Mouse (Mus musculus) frontal cortex, postnatal 10 days (tissue): Measurements from ENCODE around the gene Olfr270.

Experiments used
- DNase-seq, 2 experiments: peaks; one replicate each; pipeline ENCODE4 v3.0.0; 2022; ENCODE audit warnings: low spot score in 2 of 2, mixed read lengths in 1 of 2

The Olfr270 gene

DNA sequence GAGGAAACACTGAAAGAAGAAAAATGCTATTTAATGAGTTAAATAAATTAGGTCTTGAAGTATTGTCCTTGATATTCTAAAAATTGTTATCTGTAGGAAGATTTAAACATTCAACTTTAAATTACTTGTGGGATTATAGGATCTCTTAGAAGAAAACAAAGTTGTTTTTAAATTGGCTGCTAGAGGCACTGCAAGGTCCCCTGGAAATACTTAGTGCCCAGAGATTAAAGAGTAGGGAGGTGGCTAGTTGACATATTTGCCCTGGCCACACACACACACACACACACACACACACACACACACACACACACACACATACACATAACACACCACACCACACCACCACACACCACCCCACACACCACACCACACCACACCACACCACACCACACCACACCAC is at the start of gene Olfr270:
TSS of gene Olfr270 (plus strand) at position 301 of the 400 bp plus-strand sequence.
- no peak for DNase-seq

DNA sequence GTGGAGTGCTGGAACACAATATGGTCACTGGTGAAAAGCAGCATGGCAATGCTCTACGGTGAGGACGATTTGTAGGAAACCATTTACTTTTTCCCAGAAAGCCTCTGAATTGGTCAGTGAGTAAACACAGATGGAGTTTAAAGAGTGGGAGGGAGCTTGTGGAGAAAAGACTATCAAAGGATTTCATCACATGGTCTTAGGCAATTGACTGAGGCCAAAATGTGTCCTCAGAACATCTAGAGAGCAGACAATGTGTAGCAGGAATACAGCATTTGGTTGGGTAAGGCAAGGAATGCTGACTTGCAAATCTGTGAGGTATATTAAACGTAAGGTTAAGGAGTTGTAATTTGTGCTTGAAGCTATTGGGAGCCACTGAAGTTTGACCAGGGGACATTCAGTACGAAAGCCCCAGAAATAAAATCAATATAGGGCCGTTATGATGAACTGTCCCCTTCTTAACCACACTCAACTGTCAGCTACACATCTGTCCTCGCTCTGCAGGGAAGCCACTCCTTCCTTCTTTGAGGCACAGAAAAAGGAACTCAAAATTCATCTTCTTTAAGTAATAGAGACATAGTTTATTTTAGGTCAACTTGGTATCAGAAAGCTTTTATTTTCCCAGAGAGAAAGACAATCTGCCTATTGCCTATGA is 47.6 kb upstream of the Olfr270 start:
- no peak for DNase-seq

DNA sequence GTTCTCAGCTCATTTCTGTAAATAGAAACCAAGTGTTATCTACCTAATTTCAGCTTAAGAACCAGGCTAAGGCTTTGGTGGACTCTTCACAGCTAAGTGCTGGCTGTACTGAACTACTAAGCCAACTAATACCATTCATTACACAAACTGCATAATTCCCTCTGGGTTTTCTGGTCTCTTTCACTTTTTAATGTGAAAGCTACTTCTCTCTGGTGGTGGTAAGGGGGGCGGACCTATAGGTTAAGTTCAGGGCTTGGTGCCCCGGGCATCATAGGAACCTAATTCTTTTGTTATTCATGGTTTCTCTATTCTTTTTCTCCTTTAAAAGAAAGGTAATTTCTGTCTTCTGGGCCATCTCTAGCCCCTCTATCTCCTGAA is 47.0 kb upstream of the Olfr270 start:
- no peak for DNase-seq

DNA sequence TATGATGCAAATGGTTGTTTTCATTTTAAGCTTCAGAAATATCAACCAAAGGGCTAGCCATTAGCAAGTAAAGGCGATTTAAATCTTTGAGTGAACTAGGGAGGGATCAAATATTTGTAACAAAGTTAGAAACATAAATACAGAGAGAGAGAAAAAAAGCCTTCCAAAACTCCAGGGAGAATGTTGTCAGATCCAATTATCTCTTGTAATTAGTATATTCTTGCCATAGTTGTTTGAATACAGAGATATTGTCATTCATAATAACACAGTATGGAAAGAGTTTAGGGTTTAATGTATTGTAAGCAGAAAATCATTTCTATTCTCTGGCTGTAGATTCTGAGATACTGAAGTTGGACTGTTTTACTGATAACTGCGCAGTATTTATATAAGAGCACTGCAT is 45.3 kb upstream of the Olfr270 start, which contains the start of gene Olfr272:
TSS of gene Olfr272 (minus strand) at position 101 of the 400 bp plus-strand sequence.
- DNase-seq, result no peak

DNA sequence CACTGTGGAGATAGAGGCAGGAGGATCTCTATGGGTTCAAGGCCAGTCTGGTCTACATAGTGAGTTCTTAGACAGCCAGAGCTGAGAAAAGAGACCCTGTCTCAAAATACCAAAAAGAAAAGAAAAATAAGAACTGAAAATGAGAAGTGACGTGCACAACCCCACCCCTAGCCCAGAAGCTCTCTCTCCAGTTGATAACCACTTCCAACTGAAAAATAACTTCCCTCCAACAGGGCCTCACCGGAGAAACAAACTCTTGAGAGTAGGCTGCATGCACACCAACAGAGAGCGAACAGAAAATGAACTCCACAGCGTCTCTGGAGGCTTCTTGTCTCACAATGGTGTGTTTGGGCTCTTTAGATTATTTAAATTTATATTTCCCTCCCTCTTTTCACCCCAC is 33.9 kb upstream of the Olfr270 start:
- no peak for DNase-seq

DNA sequence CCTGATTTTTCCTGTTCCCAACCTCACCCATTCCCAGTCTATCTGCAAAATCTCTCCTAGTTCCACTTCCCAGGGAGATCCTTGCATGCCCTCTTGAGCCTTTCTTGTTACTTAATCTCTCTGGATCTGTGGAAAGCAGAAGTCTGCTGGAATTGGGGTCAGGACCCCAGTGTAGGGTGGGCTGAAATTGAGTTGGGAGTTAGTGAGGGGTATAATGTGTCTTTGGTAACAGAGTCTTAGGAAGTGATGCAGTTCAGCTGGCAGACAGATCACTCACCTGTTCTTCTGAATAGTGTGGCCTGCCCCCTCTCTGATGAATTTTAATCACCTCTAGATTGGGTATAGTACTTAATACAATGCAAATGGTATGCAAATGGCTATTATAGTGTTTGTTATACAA is 17.7 kb upstream of the Olfr270 start:
- DNase-seq, result no peak

DNA sequence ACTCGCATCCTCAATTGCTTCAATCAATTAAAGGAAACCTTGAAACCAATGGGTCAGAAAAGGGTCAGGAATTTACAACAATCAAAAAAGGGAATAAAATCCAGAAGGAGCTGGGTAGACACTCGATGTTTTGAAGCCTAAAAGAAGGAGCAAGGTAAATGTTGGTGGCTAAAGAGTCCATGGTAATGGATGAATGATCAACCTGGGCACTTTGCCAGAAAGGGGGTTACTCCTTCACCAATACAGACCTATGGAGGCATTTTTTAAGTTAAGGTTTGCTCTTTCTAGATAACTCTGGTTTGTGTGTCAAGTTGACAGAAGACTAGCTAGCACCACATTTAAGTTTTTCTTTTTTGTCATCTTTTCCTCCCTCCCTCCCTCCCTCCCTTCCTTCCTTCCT is 15.3 kb upstream of the Olfr270 start:
- no peak for DNase-seq

DNA sequence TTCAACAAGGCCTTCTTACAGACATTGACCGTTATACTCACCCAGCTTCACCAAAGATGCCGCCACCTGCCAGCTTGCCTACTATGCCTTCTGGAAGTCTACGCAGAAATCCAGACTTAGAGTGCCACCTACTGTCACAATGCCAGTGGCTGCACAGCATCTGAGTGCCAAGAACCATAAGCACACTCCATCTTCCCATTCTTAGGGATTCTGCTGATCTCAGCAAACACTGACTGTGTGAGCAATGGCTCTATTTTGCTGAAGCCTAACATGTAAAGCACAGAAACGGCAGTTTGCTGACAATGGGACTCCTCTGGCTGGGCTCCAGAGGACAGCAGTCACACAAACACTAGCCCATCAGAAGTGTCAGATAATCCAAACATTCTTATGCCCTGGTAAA is 5.7 kb upstream of the Olfr270 start:
- peak; percentile 22 for DNase-seq

DNA sequence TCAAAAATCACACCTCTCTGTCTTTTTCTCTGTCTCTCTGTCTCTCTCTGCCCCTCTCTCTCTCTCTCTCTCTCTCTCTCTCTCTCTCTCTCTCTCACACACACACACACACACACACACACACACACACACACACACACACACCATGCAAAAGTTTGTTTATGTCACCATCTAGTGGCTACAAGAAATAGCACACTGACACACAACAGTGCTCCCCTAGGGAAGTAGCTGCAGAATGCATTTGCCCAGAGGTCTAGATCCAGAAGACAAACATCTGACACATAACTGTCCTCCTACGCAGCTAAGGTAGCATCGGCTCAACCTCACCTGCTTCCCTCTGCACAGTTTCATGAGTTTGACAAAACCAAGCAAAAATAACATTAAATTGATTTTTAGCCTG is 20.9 kb downstream of the Olfr270 start:
- DNase-seq, result peak in 1 of 2 experiments; percentile 14

DNA sequence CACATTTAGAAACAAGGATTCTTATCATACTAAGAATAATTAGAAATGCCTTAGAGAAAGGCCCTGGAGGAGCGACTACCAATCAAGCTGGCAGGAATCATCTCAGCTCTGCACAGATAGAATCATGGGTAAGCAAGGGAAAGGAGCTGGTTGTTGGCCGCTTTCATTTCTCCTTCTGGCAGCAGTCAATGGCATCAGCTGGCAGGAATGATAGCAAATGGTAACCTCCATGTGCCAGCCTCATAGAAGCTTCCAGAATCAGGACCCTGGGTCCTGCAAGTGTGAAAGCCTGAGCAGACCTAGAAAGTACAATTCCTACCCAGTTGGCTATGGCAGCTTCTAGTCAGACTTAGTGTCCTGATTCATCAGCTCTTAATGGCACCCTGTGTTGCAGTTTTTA is 21.9 kb downstream of the Olfr270 start:
- DNase-seq, result no peak

DNA sequence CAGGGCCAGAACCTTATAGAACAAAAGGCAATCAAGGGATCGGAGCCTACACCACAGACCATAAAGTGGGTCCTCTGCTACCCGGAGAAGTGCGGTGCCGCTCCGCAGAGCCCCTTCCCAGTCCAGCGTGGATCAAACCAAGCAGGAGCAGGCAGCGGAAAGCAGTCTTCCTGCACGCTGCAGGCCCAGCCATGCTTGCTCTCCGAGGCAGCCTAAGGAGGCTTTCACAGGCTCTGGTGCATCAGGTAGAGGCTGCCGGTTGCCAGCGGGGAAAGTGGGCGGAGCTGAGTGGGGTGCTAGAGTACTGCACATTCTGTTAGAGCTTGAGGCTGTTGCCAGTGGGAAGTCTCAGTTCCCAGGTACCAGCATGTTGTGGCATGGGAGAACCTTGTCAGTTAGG is 24.9 kb downstream of the Olfr270 start, which contains the start of gene Nipsnap3a:
TSS of gene Nipsnap3a (plus strand) at position 25 of the 400 bp plus-strand sequence.
- no peak for DNase-seq

DNA sequence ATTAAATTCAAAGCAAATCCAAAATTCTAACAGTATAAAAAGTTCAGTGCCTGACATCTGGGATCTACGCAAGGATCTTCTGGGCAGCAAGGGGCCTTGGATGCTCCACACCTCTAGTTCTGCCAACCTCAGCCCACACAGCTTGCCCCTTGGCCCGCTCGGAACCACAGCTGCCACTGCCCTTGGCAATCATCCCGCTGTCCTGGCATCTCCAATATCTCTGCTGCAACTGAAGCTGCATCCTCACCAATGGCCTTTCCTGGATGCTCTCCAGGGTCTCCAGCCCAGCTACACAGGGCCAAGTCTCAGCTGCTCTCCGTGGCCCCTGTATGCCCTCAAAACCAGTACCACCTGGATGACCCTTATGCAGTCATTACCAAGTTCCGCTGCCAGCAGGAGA is 35.1 kb downstream of the Olfr270 start:
- no peak for DNase-seq

DNA sequence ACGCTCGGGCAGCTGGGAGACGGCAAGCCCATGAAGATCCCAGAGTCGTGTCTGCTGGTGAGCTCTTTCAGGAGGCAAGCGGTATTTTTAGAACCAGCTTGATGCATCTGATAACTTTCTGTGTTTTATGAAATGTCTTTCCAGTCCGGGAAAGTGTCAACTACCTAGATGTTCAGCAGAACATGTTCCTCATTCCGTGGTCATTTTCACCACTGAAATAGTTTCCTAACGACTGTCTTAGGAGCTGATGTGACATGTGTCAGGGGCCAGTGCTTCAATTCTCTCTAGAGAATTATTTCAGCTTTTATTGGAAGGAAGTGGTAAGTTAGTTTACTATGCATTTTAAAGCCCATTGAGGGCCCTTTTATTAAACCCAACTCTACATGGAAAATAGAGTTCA is 35.8 kb downstream of the Olfr270 start:
- DNase-seq, result no peak

DNA sequence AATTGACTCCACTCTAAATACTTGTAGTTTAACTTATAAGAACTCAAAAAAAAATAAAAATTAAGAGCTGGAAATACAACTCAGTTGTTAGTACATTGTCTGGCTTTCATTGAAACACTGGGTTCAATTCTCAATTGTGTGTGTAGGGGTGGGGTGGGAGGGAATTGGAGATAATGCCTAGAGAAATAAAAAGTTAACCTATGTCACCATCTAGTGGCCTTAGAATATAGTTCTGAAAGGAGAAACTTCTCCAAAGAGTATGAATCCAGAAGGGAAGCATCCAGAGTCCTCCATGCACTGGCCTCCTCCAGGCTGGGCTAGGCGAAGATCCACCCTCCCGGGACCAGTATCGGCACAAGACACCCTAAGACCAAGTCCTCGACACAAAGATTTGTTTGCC is 44.8 kb downstream of the Olfr270 start:
- DNase-seq, result no peak

DNA sequence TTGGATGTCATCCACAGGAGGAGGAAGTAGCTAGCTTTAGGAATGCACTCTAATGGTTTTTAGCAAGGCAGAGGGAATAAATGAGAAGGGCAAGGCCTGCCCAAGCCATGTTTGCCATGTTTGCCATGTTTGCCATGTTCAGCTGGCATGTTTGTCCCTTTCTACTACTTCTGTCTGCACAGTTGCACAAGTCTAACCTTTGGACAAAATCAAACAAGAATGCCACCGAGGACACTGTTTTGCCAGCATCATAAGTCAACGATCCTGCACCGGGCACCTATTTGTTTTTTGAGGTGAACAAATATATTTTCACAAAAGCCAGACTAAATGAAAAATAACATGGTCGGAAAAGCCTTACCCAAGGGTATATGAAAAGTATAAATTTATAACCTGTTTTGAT is 45.5 kb downstream of the Olfr270 start:
- DNase-seq, result no peak

DNA sequence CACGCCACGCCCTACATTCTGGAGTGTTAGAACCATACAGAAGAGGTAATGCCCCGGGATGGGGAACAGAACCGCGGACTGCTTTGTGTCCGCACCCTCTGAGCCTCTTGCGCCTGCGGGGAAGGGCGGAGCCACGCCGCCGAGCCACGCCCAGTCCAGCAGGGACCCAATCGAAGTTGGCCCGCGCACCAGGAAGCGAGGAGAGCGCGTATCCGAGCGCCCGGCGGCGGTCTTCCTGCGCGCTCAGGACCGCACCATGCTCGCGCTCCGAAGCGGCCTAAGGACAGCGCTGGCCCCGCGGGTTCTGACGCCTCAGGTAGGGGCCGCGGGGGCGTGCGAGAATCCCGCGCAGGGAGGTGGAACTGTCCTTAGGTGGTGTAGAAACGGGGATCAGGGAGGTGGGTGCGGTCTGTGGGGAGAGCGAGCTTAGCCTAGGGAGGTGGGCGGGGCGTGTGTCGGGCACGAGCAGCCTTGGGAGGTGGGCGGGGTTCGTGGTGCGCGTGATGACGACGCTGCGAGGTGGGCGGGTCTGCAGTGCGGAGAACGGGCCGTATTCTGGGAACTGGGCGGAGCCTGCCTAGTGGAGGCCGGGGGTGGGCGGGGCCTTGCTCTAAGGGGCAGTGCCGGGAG is 47.5 kb downstream of the Olfr270 start, which contains the start of gene Nipsnap3b:
TSS of gene Nipsnap3b (plus strand) at position 149 of the 630 bp plus-strand sequence.
- DNase-seq, result peak; percentile 94 to 96

DNA sequence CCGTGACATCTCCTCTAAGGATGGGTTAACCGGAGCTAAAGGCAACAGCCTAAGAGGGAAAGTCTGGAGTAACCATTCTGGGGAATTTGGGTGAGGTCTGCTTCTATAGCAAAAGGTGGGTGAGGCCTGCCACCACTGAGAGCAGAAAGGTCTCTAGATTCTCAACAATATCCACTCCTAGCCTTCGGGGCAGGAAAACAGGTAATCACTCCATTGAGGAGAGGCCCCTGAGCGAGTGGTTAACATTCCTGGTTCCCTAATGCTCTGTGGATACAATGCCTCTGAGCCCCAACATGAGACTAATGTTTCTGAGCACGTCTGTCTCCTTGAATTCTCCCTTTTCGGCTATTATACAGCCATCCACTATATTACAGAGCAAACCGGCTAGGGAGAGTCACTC is 50.1 kb downstream of the Olfr270 start:
- no peak for DNase-seq

DNA sequence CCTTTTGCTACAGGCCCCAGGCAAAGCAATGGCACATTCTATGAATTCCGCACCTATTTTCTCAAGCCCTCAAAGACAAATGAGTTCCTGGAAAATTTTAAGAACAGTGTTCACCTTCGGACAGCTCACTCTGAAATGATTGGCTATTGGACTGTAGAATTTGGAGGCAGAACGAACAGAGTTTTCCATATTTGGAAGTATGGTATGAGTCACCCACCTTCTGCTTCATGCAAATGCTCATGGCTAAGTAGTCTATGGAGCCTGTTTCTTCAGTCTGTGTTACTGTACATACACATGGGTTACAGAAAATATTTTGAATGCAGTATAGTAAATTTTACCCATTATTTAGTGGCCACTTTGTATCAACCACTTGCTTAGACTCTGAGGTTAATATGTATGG is 50.7 kb downstream of the Olfr270 start:
- no peak for DNase-seq

DNA sequence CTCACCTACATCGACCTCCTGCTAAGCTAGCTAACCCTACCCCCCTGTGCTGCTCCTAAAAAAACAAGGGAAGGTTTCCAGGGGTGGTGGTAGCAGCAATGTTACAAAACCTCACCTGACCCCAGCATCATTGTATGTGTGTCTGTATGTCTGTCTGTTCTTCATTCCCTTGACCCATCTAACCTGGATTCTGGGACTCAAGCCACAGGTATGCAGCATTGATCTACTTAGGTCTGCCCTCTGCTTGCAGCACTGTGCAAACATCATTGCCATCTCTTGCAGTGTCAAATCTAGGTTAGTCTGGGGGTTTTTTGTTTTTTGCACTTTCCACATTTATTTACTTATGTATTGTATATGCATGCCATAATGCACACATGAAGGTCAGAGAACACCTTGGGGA is 54.0 kb downstream of the Olfr270 start:
- DNase-seq, result no peak
